Mouse (Mus musculus) bone marrow macrophage, adult 2 months (primary cell): ENCODE results near the gene Foxn3.

Source experiments
- CTCF ChIP-seq: IDR thresholded peaks from 2 replicates; pipeline ENCODE4 v1.5.1; 2012; ENCODE audit warnings: low read depth, mild to moderate bottlenecking, low read length, moderate library complexity
- POLR2A ChIP-seq: IDR thresholded peaks from 2 replicates; pipeline ENCODE4 v1.6.1; 2012; ENCODE audit warnings: mild to moderate bottlenecking, low read depth, low read length, borderline replicate concordance

DNA sequence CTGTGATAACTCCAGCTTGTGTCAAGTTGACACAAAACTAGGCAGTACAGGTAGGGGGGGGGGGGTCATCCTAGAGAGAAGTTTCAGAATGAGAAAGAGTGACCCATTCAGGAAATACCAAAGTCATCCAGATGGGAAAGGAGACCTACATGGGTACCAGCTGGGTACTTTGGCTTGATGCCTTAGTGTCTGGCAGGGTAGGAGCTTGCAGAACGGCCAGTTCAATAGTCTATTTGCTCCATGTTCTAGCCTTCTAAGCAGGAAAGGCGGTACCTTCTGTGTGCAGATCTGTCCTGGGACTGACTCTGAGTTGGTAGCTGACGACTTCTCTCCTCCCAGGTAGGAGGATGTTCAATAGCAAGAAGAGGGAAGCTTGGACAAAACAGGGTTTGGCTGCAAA lies 134.3 kb downstream of the Foxn3 start:
- TF ChIP-seq POLR2A: no peak
- no peak for TF ChIP-seq CTCF
